Mouse (Mus musculus) C3H10T1/2 (cell line): Measurements from ENCODE around the gene Vmn1r179. TPM values are rescaled to one million over a fixed set of nuclear protein-coding genes. Genes with fewer than 3 reads are reported as not detected.

ENCODE experiments used
- polyA plus RNA-seq, 2 experiments: library from polyadenylated mRNA; unstranded; fragments of >200 nt; fragmentation: generic; extraction: Trizol; gene quantifications; one replicate each; pipeline ENCODE4 v1.2.1; 2012; ENCODE audit warnings: missing spikeins in 2 of 2

Gene Vmn1r179
- polyA plus RNA-seq, result not detected

GRCm38 (mm10) chr7:23926678-23927077 lies at the start of gene Vmn1r179:
TSS of gene Vmn1r179 (plus strand) at chr7:23926978.

DNA sequence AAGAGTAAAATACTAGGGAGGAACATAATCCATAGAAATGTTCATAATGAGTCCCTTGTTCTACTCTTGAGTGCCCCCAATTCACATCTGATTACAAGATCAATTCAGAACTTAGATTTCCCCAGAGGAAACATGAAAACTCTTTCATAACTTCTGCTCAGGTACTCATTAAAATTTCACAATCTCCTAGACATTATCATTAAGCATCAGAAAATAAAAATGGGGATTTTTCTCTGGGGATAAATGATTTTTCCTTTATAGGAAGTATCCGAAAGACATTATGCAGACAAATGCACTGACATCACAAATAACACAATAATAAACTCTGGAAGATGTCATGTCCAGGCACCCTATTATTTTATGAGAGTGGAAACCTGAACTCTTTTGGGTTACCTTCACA lies 35.1 kb upstream of the Vmn1r179 start, which contains the start of gene Vmn1r178:
Gene Vmn1r178, plus strand, starts transcription at position 301 of the 400 bp plus-strand sequence.

DNA sequence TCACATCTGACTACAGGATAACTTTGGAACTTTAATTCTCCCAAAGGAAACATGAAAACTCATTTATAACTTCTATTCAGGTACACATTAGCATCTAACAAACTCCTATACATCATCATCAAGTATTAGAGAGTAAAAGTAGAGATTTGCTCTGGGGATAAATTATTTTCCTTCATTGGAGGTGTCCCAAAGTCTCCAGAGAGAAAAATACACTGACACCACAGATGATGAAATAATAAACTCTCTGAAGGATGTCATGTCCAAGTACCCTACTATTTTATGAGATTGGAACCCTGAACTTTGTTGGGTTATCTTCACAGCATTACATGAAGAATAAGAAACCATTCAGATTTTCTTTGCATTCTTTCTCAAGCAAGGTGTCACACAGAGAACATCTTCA lies 23.6 kb downstream of the Vmn1r179 start, which contains the start of gene Vmn1r180:
Gene Vmn1r180, plus strand, starts transcription at position 301 of the 400 bp plus-strand sequence.

DNA sequence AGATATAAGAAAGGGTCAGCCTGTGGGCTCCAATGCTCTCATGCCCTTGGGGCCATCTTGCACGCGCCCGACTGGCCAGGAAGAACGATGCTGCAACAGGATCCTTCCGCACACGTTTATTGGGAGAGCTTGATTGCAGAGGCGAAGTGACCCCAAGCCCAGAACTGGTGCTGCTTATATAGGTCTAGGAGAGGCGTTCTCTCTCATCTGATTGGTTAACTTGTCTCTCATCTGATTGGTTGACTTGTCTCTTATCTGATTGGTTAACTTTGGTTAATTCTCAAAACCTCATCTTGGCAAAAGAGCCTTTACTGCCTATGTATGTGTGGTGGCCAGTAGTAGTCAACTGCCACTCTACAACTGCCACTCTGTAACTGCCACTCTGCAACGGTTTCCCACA lies 47.5 kb downstream of the Vmn1r179 start, which contains the start of gene Vmn1r181:
Gene Vmn1r181, plus strand, starts transcription at position 301 of the 400 bp plus-strand sequence.

Other genes with a start within 250 kb of the Vmn1r179 start
- gene Vmn1r173, start 226.3 kb upstream of the Vmn1r179 start, polyA plus RNA-seq, result not detected
- not detected for gene Vmn1r174, start 174.7 kb upstream of the Vmn1r179 start, polyA plus RNA-seq
- gene Vmn1r175, start 116.3 kb upstream of the Vmn1r179 start, polyA plus RNA-seq, result not detected
- gene Vmn1r176, start 89.6 kb upstream of the Vmn1r179 start, polyA plus RNA-seq, result not detected
- gene Vmn1r177, start 60.5 kb upstream of the Vmn1r179 start, polyA plus RNA-seq, result not detected
- not detected for gene Vmn1r178, start 35.0 kb upstream of the Vmn1r179 start, polyA plus RNA-seq
- not detected for gene Vmn1r180, start 23.7 kb downstream of the Vmn1r179 start, polyA plus RNA-seq
- gene Vmn1r181, start 47.6 kb downstream of the Vmn1r179 start, polyA plus RNA-seq, result not detected
- not detected for gene V1rd19, start 74.7 kb downstream of the Vmn1r179 start, polyA plus RNA-seq
- gene Vmn1r183, start 126.3 kb downstream of the Vmn1r179 start, polyA plus RNA-seq, result not detected
- 1 to 10 TPM in 1 of 2 experiments, under 1 TPM in 1; 0.62 to 5.6 TPM for gene Zfp180, start 154.9 kb downstream of the Vmn1r179 start, polyA plus RNA-seq
- gene Zfp112, start 185.3 kb downstream of the Vmn1r179 start, polyA plus RNA-seq, result 1 to 10 TPM in 1 of 2 experiments, under 1 TPM in 1; 0.08 to 2.1 TPM
- gene Zfp235, start 207.2 kb downstream of the Vmn1r179 start, polyA plus RNA-seq, result 1 to 10 TPM; 1.0 to 3.9 TPM
- under 1 TPM in 1 of 2 experiments, not detected in 1; 0.01 TPM for gene Zfp114, start 248.1 kb downstream of the Vmn1r179 start, polyA plus RNA-seq